Mouse (Mus musculus) heart, adult 2 months (tissue): ENCODE measurements around the gene Hcn2.

ENCODE experiments used
- CTCF ChIP-seq: fragments of 200-600 bp; IDR thresholded peaks from 2 replicates; pipeline ENCODE4 v1.8.1; 2022; ENCODE audit warnings: antibody characterized with exemption, mild to moderate bottlenecking, moderate library complexity
- POLR2A ChIP-seq: fragments of 200-500 bp; IDR thresholded peaks from 2 replicates; pipeline ENCODE4 v1.6.1; 2011; ENCODE audit warnings: mild to moderate bottlenecking, low read depth, low read length, control low read depth; ENCODE audit not compliant: insufficient read depth

- TF ChIP-seq CTCF (no peak), POLR2A (no peak)
Observed at GRCm38 (mm10) chr10:79670071-79670888, 46.2 kb upstream of the Hcn2 start.
